Mouse (Mus musculus) forebrain, postnatal 0 days (tissue): ENCODE results near the gene Arpc1b. TPM values are rescaled to one million over a fixed set of nuclear protein-coding genes. Genes with fewer than 3 reads are reported as not detected.

Source experiments
- ATAC-seq: fragments of 200-750 bp; cut with Nextera tagmentation; 2 replicates; pipeline ENCODE4 v1.8.0; 2017; ENCODE audit warnings: mild to moderate bottlenecking, moderate library complexity
- DNase-seq: peaks from one replicate; pipeline ENCODE4 v3.0.0-alpha.2; 2015
- H3K27ac ChIP-seq: fragments of 300-500 bp; sonication (generic); 2 replicates; pipeline ENCODE4 v1.5.1; 2014; ENCODE audit warnings: low read depth, mild to moderate bottlenecking, antibody characterized with exemption, low read length, moderate library complexity, mixed read lengths
- H3K27me3 ChIP-seq: fragments of 300-500 bp; sonication (generic); 2 replicates; pipeline ENCODE4 v1.6.1; 2014; ENCODE audit warnings: mild to moderate bottlenecking, low read length, mixed read lengths; ENCODE audit not compliant: insufficient read depth
- H3K36me3 ChIP-seq: fragments of 300-500 bp; sonication (generic); 2 replicates; pipeline ENCODE4 v1.6.1; 2014; ENCODE audit warnings: mild to moderate bottlenecking, moderate library complexity; ENCODE audit not compliant: insufficient read depth
- H3K4me1 ChIP-seq: fragments of 300-500 bp; sonication (generic); 2 replicates; pipeline ENCODE4 v1.6.1; 2014; ENCODE audit warnings: antibody characterized with exemption; ENCODE audit not compliant: insufficient read depth
- H3K4me2 ChIP-seq: fragments of 300-500 bp; sonication (generic); 2 replicates; pipeline ENCODE4 v1.6.1; 2014; ENCODE audit warnings: low read depth, mild to moderate bottlenecking, moderate library complexity
- H3K4me3 ChIP-seq: fragments of 300-500 bp; sonication (generic); 2 replicates; pipeline ENCODE4 v1.5.1; 2014; ENCODE audit warnings: low read depth, low read length, mixed read lengths
- H3K9ac ChIP-seq: fragments of 300-500 bp; sonication (generic); 2 replicates; pipeline ENCODE4 v1.6.1; 2014; ENCODE audit warnings: mild to moderate bottlenecking
- H3K9me3 ChIP-seq: fragments of 300-500 bp; sonication (generic); 2 replicates; pipeline ENCODE4 v1.6.1; 2016; ENCODE audit warnings: low read length
- CTCF ChIP-seq: sonication (generic); IDR thresholded peaks from 2 replicates; pipeline ENCODE4 v1.5.1; 2016; ENCODE audit warnings: antibody characterized with exemption, control low read depth, low read depth
- WGBS: fragments of 180-500 bp; shearing (Covaris S2); extraction: QIAGEN DNeasy Blood & Tissue Kit; methylation state at CpG from one replicate; pipeline ENCODE4 v1.1.7; 2014; 5-methylcytosine and 5-hydroxymethylcytosine counted together
- polyA plus RNA-seq: library from polyadenylated mRNA; unstranded; fragments of >200 nt; fragmentation: Nextera tagmentation; extraction: Ambion mirVana; gene quantifications from 2 replicates; pipeline ENCODE4 v1.2.1, GENCODE M21; 2015
- total RNA-seq: library from RNA; depleted of rRNA; stranded (reverse); fragments of >200 nt; gene quantifications from 2 replicates; pipeline ENCODE4 v1.2.3, GENCODE M21; 2014; rRNA removed

The Arpc1b gene
- total and polyA plus RNA-seq, 2 experiments from 2014 or later, result 34.2 to 59.9 TPM

DNA sequence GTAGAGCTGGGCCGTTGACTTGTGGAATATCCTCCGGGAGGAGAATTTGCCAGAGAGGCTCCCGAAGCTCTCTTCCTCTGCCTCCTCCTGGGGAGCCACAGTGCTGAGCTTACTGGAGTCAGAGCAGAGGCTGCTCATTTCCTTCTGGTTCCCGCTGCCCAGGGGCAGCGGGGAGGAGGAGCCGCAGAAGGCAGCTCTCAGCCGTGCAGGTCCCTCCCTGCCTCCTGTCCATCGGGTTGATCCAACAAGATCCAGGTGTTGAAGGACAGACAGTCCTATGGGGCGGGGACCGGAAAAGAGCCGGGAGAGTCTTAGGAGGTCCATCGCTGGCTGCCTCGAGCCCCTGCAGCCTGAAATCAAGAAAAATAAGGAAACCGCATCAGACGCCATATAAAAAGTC is 51.2 kb downstream of the Arpc1b start:
- no peak for ATAC-seq
- H3K4me2 ChIP-seq, result no peak overlapping the region
- TF ChIP-seq CTCF, result no peak
- no peaks in the 10 kb centered on the region for H3K9me3 ChIP-seq
- H3K27me3 ChIP-seq, result no peaks in the 10 kb centered on the region
- H3K4me3 ChIP-seq, result no peak overlapping the region
- H3K27ac ChIP-seq, result no peak overlapping the region
- DNase-seq, result no peak
- no peak overlapping the region for H3K9ac ChIP-seq
- H3K36me3 ChIP-seq, result peaks cover 42% of the 10 kb centered on the region
- 84% methylated on average over 15 of the region's 15 CpGs for WGBS
- H3K4me1 ChIP-seq, result peaks cover 18% of the 10 kb centered on the region

DNA sequence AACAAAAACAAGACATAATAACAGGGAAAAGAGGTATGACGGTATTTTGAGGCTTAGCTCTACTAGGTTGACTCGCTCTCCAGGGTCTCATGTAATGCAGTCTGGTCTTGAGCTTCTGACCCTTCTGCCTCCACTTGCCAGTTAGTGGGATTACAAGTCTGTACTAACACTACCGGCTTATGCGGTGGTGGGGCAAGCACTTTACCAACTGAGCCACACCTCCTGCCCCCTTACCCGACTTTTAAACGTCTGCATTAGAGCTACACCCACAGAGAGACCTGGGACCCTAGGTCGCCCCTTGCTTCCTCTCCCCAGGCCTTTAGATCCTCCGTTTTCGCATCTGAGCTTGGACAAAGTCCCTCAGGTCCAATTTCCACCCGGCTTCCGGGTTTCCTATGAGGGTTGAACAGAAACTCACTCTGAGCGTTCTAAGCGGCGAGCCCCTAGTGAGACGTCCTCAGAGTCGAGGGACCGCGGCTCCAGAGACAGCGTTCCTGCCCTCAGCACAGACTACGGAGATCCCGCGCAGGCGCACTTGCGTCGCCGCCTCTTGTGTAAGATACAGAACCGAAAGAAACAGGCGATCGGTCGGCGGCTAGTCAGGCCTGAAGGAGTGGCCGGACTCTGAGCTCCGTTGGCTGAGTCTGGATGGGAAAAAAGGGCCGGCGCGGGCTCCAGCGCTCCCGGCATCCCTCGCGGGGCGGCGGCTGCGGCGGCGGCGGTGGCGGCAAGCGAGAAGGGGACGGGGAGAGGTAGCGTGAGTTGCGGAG is 52.7 kb downstream of the Arpc1b start, which contains the start of the genes Ptcd1 and Cpsf4:
Gene Ptcd1, minus strand, starts transcription at position 573 of the 770 bp plus-strand sequence.
Gene Cpsf4, plus strand, starts transcription at position 678 of the 770 bp plus-strand sequence.
- WGBS, result 1% methylated on average over 51 of the region's 51 CpGs
- TF ChIP-seq CTCF, result no peak
- peak; percentile 99 for DNase-seq

DNA sequence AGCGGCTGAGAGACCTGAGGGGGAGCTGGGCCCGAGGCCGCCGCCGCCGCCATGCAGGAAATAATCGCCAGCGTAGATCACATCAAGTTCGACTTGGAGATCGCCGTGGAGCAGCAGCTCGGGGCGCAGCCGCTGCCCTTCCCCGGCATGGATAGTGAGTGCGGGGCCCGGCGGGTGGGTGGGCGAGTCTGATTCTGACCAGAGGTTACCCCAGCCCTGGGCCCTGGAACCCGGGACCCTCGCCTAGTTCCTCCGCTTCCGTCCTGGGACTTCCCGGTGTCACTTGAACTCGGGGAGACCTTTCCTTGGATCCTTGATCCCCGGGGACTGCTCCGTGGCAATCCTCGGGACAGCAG is 53.3 kb downstream of the Arpc1b start:
- peak overlapping the region; percentile 87 for H3K9ac ChIP-seq
- peak overlapping the region; percentile 92 for H3K4me3 ChIP-seq
- no peak for TF ChIP-seq CTCF
- H3K27ac ChIP-seq, result peak overlapping the region; percentile 83
- peak overlapping the region; percentile 75 for H3K4me2 ChIP-seq
- no peaks in the 10 kb centered on the region for H3K9me3 ChIP-seq
- peaks cover 18% of the 10 kb centered on the region for H3K4me1 ChIP-seq
- H3K36me3 ChIP-seq, result peaks cover 37% of the 10 kb centered on the region
- H3K27me3 ChIP-seq, result no peaks in the 10 kb centered on the region
- ATAC-seq, result peak; percentile 2; the same call in 1 of the 2 replicates
- DNase-seq, result no peak
- 1% methylated on average over 27 of the region's 28 CpGs for WGBS

More for the DNA sequence above, 52.7 kb downstream of the Arpc1b start, which contains the start of the genes Ptcd1 and Cpsf4:
- H3K9me3 ChIP-seq, result no peaks in the 10 kb centered on the region
- H3K9ac ChIP-seq, result peak within 1 kb of the TSS; percentile 87
- peaks cover 18% of the 10 kb centered on the region for H3K4me1 ChIP-seq
- peak within 1 kb of the TSS; percentile 83 for H3K27ac ChIP-seq
- H3K27me3 ChIP-seq, result no peaks in the 10 kb centered on the region
- peaks cover 36% of the 10 kb centered on the region for H3K36me3 ChIP-seq
- ATAC-seq, result peak; percentile 97
- peak within 1 kb of the TSS; percentile 92 for H3K4me3 ChIP-seq
- H3K4me2 ChIP-seq, result peak within 1 kb of the TSS; percentile 75

- Histone ChIP-seq H3K9me3 (no peaks in the 10 kb centered on the region), H3K4me3 (no peak overlapping the region), H3K27me3 (no peaks in the 10 kb centered on the region), H3K27ac (no peak overlapping the region), H3K4me2 (no peak overlapping the region), H3K9ac (no peak overlapping the region), H3K36me3 (peaks cover 92% of the 10 kb centered on the region), H3K4me1 (no peaks in the 10 kb centered on the region)
- ATAC-seq (no peak), DNase-seq (no peak)
- WGBS, result 83% methylated on average over 18 of the region's 18 CpGs
- no peak for TF ChIP-seq CTCF
These were observed 64.5 kb downstream of the Arpc1b start for GRCm38 (mm10) chr5:145178461-145178980.

Other genes with a start within 250 kb of the Arpc1b start
- 49.2 and 55.5 TPM in 2 replicates for gene Smurf1, start 148.4 kb upstream of the Arpc1b start, total RNA-seq
- 15.3 and 21.6 TPM in 2 replicates for gene Smurf1, start 148.4 kb upstream of the Arpc1b start, polyA plus RNA-seq
- not detected in 2 replicates for gene Gm4871, start 81.5 kb upstream of the Arpc1b start, total RNA-seq
- gene Gm4871, start 81.5 kb upstream of the Arpc1b start, polyA plus RNA-seq, result not detected in 2 replicates
- gene 1700018F24Rik, start 71.2 kb upstream of the Arpc1b start, total RNA-seq, result not detected in 2 replicates
- gene 1700018F24Rik, start 71.2 kb upstream of the Arpc1b start, polyA plus RNA-seq, result not detected in 2 replicates
- 146 and 156 TPM in 2 replicates for gene Arpc1a, start 30.4 kb upstream of the Arpc1b start, total RNA-seq
- gene Arpc1a, start 30.4 kb upstream of the Arpc1b start, polyA plus RNA-seq, result 246 and 273 TPM in 2 replicates
- gene Kpna7, start 30.2 kb upstream of the Arpc1b start, total RNA-seq, result 0.46 TPM in 1 of 2 replicates, not detected in the other
- gene Kpna7, start 30.2 kb upstream of the Arpc1b start, polyA plus RNA-seq, result not detected in 2 replicates
- 65.9 and 66.4 TPM in 2 replicates for gene Pdap1, start 26.0 kb downstream of the Arpc1b start, total RNA-seq
- gene Pdap1, start 26.0 kb downstream of the Arpc1b start, polyA plus RNA-seq, result 135 and 140 TPM in 2 replicates
- gene Bud31, start 26.1 kb downstream of the Arpc1b start, total RNA-seq, result 127 and 138 TPM in 2 replicates
- 166 and 206 TPM in 2 replicates for gene Bud31, start 26.1 kb downstream of the Arpc1b start, polyA plus RNA-seq
- 30.1 and 32.6 TPM in 2 replicates for gene Ptcd1, start 52.9 kb downstream of the Arpc1b start, total RNA-seq
- gene Ptcd1, start 52.9 kb downstream of the Arpc1b start, polyA plus RNA-seq, result 20.4 and 21.7 TPM in 2 replicates
- gene Cpsf4, start 53.0 kb downstream of the Arpc1b start, total RNA-seq, result 47.9 and 52.7 TPM in 2 replicates
- gene Cpsf4, start 53.0 kb downstream of the Arpc1b start, polyA plus RNA-seq, result 38.1 and 39.2 TPM in 2 replicates
- gene Atp5j2, start 77.8 kb downstream of the Arpc1b start, total RNA-seq, result 139 and 295 TPM in 2 replicates
- gene Atp5j2, start 77.8 kb downstream of the Arpc1b start, polyA plus RNA-seq, result 570 and 702 TPM in 2 replicates
- gene Zkscan14, start 87.7 kb downstream of the Arpc1b start, total RNA-seq, result 15.6 and 16.0 TPM in 2 replicates
- 11.7 TPM in 2 replicates for gene Zkscan14, start 87.7 kb downstream of the Arpc1b start, polyA plus RNA-seq
- gene Zkscan5, start 90.3 kb downstream of the Arpc1b start, total RNA-seq, result 16.2 and 18.6 TPM in 2 replicates
- gene Zkscan5, start 90.3 kb downstream of the Arpc1b start, polyA plus RNA-seq, result 11.3 and 12.2 TPM in 2 replicates
- gene Zfp655, start 117.5 kb downstream of the Arpc1b start, total RNA-seq, result 28.2 and 36.2 TPM in 2 replicates
- 23.9 and 25.7 TPM in 2 replicates for gene Zfp655, start 117.5 kb downstream of the Arpc1b start, polyA plus RNA-seq
- 20.9 and 27.4 TPM in 2 replicates for gene Zscan25, start 166.3 kb downstream of the Arpc1b start, total RNA-seq
- 0.48 and 0.65 TPM in 2 replicates for gene Zscan25, start 166.3 kb downstream of the Arpc1b start, polyA plus RNA-seq
- not detected in 2 replicates for gene Cyp3a57, start 231.1 kb downstream of the Arpc1b start, total RNA-seq
- not detected in 2 replicates for gene Cyp3a57, start 231.1 kb downstream of the Arpc1b start, polyA plus RNA-seq